In genomic region chr7:113505516-113506045, GRCm38 (mm10) we compare ENCODE assay signal across 13 mouse cellular contexts.
"Had no signal": no experiment of that assay in that cellular context is flagged by ENCODE, and none has a peak within 500 bp of the region (broad histone marks: within the 10 kb centered on the region; RNA-seq: fewer than 3 reads in every experiment).

No protein-coding gene starts in this region.

- ATAC-seq: lung, postnatal 0 days; midbrain, embryonic 13.5 days had no signal

- H3K9me3 ChIP-seq: limb, embryonic 12.5 days; midbrain, embryonic 13.5 days had no signal

- H3K36me3 ChIP-seq: limb, embryonic 12.5 days; midbrain, embryonic 13.5 days had no signal

- H3K27ac ChIP-seq: kidney, postnatal 0 days; layer of hippocampus, adult 2 months; limb, embryonic 12.5 days; liver, embryonic 14.5 days; midbrain, embryonic 13.5 days had no signal

- DNase-seq: kidney, adult 9 months; kidney, postnatal 36 days; liver; lung, adult 2 months; lung, postnatal 36 days; right cerebral cortex, adult 18-20 months; thymus, postnatal 36 days had no signal

- H3K4me1 ChIP-seq: midbrain, embryonic 13.5 days had no signal

- H3K4me3 ChIP-seq: layer of hippocampus, adult 2 months; limb, embryonic 12.5 days; midbrain, embryonic 13.5 days had no signal

- H3K4me2 ChIP-seq: limb, embryonic 12.5 days; midbrain, embryonic 13.5 days had no signal

- H3K9ac ChIP-seq: limb, embryonic 12.5 days; liver, embryonic 14.5 days; midbrain, embryonic 13.5 days had no signal

- H3K27me3 ChIP-seq: limb, embryonic 12.5 days; midbrain, embryonic 13.5 days had no signal
